Mouse (Mus musculus) right cerebral cortex, adult 18-20 months (tissue): ENCODE data around the gene Calhm2.

Experiments
- DNase-seq: peaks from one replicate; pipeline ENCODE4 v3.0.0; 2022; ENCODE audit warnings: mixed read lengths

The Calhm2 gene

GRCm38 (mm10) chr19:47137771-47138421 is at the start of gene Calhm2:
TSS of gene Calhm2 (minus strand) at chr19:47138294.
- DNase-seq: peak; percentile 72

GRCm38 (mm10) chr19:47186514-47187275 is 48.6 kb upstream of the Calhm2 start:
- DNase-seq: peak; percentile 67

DNA sequence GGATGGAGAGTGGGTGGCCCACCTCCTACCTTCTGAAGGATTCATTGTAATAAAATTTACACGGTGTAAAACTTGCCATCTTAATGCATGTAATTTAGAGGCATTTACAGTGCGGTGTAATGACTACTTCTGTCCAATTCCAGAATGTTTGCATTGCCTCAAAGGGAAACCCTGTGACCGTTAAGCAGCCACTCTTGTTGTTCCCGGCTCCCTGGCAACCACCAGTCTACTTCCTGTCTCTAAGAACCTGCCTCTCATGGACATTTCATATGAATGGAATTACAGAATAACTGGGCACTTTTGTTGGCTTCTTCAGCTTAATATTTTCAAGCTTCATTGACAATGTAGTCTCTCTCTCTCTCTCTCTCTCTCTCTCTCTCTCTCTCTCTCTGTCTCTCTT is 46.6 kb upstream of the Calhm2 start:
- no peak for DNase-seq

DNA sequence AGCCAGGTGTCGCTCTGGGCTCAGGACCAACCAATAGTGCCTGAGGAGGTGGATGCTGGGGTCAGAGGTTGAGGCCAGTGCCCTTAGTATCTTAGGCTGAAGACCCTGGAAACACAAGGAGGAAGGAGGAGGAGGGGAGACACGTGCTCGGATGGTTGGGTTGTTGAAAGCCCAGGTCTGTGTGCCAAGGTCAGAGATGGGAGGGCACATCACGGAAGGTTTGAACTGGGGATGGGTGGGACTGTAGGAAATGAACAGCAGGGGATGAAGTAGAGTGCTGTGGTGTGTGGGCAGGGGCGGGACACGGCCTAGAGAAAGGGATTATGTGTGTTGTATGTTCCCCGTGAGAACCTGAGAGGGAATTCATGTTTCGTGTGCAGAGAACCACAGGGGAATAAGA is 46.1 kb upstream of the Calhm2 start:
- DNase-seq: no peak

DNA sequence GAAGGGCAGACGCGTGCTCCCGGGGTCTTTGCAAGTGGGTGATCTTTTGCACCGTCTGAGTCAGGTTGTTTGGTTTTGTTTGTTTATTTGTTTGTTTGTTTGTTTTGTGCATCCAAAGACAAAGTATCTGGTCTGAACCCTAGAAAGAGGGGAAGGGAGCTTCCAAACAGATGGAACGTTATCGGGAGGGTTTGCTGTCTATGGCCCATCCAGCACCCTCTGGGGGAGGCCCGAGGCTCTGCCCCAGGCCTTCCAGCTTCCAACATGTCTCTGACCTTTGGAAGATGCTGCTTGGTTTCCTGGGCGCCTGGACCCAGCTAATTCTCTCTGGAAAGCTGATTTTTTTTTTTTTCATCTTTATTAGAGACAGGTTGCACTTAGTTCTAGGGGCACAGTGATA is 41.9 kb upstream of the Calhm2 start:
- DNase-seq: no peak

DNA sequence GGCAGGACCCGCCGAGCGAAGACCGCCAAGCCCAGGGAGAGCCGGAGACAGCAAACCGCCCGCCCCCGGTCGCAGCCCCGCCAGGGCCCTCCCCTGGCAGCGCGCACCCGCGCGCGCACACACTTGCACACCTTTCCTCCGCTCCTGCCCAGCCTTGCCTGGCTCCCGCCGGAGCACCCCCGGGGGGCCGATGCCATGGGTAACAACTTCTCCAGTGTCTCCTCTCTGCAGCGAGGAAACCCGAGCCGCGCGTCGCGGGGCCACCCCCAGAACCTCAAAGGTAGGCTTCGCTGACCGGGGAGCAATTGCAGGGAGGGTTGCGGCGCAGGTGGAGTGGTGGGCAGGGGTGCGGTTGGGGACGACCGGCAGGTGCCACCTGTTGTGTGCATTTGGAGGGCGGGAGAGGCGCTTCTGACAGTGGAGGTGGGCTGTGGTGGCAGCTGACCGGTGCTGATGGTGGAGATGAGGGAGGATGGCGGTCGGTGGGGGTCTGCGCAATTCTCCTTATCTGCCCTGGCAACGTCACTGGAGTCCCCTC is 41.2 kb upstream of the Calhm2 start:
- DNase-seq: peak; percentile 52

- DNase-seq: peak; percentile 70
Observed at GRCm38 (mm10) chr19:47178431-47179271, 40.6 kb upstream of the Calhm2 start, which contains the start of gene Neurl1a. TSS of gene Neurl1a (plus strand) at chr19:47178820.

- DNase-seq: no peak
Observed at GRCm38 (mm10) chr19:47178001-47178400, 39.9 kb upstream of the Calhm2 start.

- DNase-seq: no peak
Observed at GRCm38 (mm10) chr19:47176916-47177505, 38.9 kb upstream of the Calhm2 start.

DNA sequence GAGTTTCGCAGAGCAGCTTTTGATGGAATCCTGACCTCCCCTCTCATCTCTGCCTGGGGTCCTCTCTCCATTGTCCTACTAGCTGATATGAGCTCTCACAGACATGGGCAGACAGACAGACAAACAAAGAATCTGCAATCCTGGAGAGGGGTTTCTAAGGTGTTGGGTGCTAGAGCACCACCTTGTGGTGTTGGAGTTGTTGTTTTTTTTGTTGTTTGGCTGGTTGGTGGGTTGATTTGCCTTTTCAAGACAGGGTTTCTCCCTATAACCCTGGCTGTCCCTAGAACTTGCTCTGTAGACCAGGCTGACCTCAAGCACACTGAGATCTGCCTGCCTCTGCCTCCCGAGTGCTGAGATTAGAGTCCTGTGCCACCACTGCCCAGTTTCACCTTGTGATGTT is 37.4 kb upstream of the Calhm2 start:
- DNase-seq: no peak

- no peak for DNase-seq
Observed at GRCm38 (mm10) chr19:47174515-47174914, 36.4 kb upstream of the Calhm2 start.

- DNase-seq: peak; percentile 88
Observed at GRCm38 (mm10) chr19:47168793-47169412, 30.8 kb upstream of the Calhm2 start.

DNA sequence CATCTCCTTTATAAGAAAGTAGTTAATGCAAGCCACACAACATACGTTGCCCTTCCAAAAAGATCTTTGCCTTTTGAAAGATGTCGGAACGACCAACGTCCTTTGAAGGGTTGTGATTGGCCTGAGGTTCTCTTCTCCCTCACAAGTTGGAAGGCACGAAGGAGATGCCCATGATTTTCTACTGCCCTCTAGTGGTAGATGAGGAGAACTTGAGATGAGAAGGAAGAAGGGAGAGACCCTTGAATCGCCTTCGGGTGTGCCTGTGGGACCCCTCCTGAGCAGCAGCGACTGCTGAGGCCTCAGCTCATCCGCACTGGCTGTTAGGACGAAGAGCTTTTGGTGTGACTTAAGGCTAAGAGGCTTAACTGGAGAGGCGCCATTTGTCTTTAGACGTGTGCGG is 30.1 kb upstream of the Calhm2 start:
- DNase-seq: no peak

DNA sequence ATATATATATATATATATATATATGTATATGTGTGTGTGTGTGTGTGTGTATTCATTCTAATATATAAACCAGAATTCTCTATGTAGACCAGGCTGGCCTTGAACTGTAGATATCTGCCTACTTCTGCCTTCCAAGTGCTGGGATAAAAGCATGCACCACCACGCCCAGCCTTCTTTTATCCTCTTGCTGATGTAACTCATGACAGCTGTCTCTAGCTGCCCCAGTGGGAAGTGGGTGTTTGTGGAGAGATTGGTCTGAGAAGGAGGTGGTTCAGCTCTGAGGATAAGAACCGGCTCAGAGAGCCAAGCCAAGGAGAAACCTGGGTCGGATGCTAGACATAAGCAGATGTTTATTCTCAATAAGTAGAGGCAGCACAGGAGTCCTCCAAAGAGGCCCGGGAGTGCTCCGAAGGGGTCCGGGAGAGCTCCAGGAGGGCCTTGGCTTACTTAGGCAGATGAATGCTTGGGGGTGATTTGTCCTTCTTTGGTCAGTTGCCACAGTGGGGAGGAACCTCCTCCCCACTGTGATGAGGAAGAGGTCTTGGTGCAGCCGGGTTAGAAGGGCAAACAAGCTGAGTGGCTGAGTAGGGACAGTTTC is 29.6 kb upstream of the Calhm2 start:
- no peak for DNase-seq

GRCm38 (mm10) chr19:47166758-47167157 is 28.7 kb upstream of the Calhm2 start:
- no peak for DNase-seq

DNA sequence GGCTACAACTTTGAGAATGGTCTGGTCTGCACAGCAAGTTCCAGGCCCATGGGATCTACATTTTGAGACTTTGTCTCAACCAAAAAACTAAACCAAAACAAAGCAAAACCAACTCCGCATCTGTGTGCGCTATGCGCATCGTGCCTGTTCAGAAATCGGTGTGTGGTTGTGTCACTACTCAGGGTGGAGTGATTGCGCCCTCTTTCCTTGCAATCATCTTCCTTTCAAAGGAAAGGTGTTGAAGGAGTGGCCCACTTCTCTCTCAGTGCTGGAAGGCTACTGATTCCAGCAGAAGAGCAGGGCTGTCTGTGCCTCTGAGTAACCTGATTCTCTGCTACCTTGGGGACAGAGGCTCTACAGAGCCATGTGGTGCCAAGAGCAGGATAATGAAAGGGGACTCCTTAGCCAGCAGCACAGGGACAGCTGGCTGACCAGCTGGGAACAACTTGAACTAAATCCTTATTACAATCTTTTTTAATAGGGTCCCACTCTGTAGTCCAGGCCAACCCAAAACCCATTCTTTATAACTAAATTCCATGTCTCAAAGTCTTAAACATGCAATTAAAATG is 25.2 kb upstream of the Calhm2 start:
- DNase-seq: no peak

DNA sequence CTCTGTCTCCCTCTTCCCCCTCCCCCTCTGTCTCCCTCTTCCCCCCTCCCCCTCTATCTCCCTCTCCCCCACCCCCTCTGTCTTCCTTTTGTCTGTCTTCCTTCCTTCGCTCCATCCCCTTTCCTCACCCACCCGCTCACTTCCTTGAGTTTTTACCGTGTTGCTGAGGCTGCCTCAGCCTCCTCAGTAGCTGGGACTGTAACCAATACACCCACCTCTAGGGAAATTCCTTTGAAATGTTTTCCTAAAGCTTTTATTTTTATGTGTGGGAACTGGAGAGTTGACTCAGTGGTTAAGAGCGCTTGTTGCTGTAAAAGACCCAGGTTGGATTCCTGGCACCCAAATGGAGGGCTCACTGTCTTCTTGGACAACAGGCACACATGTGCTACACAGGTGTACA is 23.6 kb upstream of the Calhm2 start:
- DNase-seq: no peak

DNA sequence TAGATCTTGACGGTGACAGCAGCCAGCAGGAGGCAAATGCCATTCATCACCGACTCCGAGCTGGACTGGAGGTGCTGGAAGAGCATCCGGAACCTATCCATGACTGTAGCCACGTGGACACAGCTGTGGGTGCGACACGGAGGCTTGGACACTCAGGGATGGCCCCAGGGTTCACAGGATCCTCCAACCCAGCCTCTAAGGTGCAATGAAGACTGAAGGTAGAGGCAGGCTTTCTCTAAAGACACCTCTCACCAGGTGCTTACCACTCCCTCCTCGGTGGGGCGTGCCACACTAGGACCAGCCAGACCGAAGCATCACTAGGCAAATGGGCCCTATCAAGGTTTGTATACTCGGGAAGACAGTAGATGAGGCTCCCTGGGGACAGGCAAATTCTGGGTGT is 19.6 kb upstream of the Calhm2 start, which contains the start of gene Calhm3:
TSS of gene Calhm3 (minus strand) at position 101 of the 400 bp plus-strand sequence.
- no peak for DNase-seq

DNA sequence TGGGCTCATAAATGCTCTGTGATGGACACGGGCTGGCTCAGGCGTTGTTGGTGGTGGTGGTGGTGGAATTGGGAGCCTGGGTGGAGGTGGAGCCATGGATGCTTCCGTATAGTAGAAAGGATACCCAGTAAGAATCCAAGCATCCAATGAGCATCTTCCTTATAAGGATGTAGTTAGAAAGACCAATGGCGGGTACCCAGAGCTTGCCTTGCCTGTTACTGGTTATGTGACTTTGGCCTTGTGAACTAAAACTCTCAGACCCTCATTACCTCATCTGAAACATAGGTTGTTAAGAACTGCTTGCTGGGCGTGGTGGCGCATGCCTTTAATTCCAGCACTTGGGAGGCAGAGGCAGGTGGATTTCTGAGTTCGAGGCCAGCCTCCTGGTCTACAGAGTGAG is 15.7 kb upstream of the Calhm2 start:
- DNase-seq: no peak

GRCm38 (mm10) chr19:47152062-47152369 is 13.9 kb upstream of the Calhm2 start:
- no peak for DNase-seq

- DNase-seq: no peak
Observed at GRCm38 (mm10) chr19:47151332-47152061, 13.4 kb upstream of the Calhm2 start.
